Mouse (Mus musculus) heart, adult 8-10 months (tissue): Measurements from ENCODE around the gene Rgs18. TPM values are rescaled to one million over a fixed set of nuclear protein-coding genes. Genes with fewer than 3 reads are reported as not detected.
A peak's percentile ranks its signal among the peaks of the same experiment; 100 is the strongest.

Source experiments
- DNase-seq: peaks from one replicate; pipeline ENCODE4 v3.0.0; 2022; ENCODE audit warnings: low spot score
- total RNA-seq, 4 experiments: library from RNA; stranded (reverse); gene quantifications; 2 replicates each; pipeline ENCODE4 v1.2.4; 2022

Rgs18 gene
- 1 to 10 TPM; 1.9 to 6.6 (median 3.7) TPM for total RNA-seq

GRCm38 (mm10) chr1:144775331-144775730 lies at the start of gene Rgs18:
Gene Rgs18 (minus strand): TSS chr1:144775435.
- DNase-seq: peak; percentile 26

GRCm38 (mm10) chr1:144774394-144774793 lies 841 bp downstream of the Rgs18 start:
- DNase-seq: no peak

GRCm38 (mm10) chr1:144766218-144766617 lies 9.0 kb downstream of the Rgs18 start:
- no peak for DNase-seq

- DNase-seq: no peak
These were observed 14.4 kb downstream of the Rgs18 start for GRCm38 (mm10) chr1:144760792-144761191.

- no peak for DNase-seq
These were observed 24.5 kb downstream of the Rgs18 start for GRCm38 (mm10) chr1:144750763-144751162.

- DNase-seq: no peak
These were observed 29.1 kb downstream of the Rgs18 start for GRCm38 (mm10) chr1:144746182-144746581.

- DNase-seq: no peak
These were observed 37.5 kb downstream of the Rgs18 start for GRCm38 (mm10) chr1:144737739-144738138.

GRCm38 (mm10) chr1:144720736-144721135 lies 54.5 kb downstream of the Rgs18 start:
- DNase-seq: no peak

GRCm38 (mm10) chr1:144704373-144704772 lies 70.9 kb downstream of the Rgs18 start:
- no peak for DNase-seq

Other genes starting within 250 kb of the Rgs18 start
- gene Rgs21, start 207.8 kb downstream of the Rgs18 start, total RNA-seq: not detected